Mouse (Mus musculus) lung, postnatal 0 days (tissue): Measurements from ENCODE around the gene Fam155a.

Source experiments
- CTCF ChIP-seq: IDR thresholded peaks from 2 replicates; pipeline ENCODE4 v1.5.1; 2016; ENCODE audit warnings: antibody characterized with exemption, mild to moderate bottlenecking
- EP300 ChIP-seq: IDR thresholded peaks from 2 replicates; pipeline ENCODE4 v1.6.1; 2016; ENCODE audit warnings: antibody characterized with exemption, mild to moderate bottlenecking, control low read depth

- TF ChIP-seq CTCF (no peak), EP300 (no peak)
These were observed 223.9 kb downstream of the Fam155a start for GRCm38 (mm10) chr8:9546919-9547557.
